Mouse (Mus musculus): ENCODE measurements around the gene Pcdh9. TPM values are rescaled to one million over a fixed set of nuclear protein-coding genes. Genes with fewer than 3 reads are reported as not detected.

The Pcdh9 gene
- not detected in 2 replicates for total RNA-seq (2014; fragmentation: Nextera tagmentation)
- 0.06 and 0.22 TPM in 2 replicates for total RNA-seq (2017)
- polyA plus RNA-seq (2012) = not detected in 2 replicates

DNA sequence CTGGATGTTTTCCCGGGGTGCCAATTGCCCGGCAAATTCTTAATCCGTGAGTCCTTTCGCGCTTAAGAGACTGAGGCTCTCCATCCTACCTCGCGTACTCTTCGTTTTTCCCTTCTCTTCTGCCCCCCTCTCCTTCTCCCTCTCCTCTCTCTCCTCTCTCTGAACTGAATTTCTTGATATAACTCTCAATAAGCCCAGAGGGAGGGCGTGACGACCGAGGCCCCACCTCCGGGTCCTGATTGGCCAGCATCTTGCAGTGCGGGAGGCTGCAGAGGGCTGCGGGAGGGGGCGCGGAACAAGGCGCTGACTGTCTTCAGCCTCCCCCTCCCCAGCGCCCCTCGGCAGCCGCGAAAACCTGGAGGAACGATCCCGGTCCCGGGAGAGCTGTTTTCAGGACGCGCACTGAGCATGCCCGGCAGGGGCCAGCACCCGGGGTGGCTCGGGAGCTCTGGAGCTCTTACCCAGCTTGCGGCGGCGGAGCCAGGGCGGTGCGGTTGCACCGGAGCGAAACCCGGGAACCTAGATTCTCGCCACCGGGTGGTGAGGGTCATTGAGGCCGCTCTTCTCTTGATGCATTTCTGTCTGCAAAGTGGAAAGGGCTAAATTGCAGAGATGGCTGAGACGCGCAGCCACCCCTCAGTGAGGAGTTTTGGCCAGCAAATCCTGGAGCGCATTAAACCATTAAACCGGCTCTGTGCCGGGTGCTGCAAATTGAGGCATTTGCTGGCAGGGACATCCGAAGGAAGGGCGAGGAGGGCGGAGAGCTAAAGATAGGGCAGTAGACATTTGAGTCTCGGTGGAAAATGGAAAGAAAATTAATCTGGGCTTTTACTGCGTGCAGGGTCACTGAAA, at the start of gene Pcdh9:
Gene Pcdh9, minus strand, starts transcription at position 161 of the 852 bp plus-strand sequence.
- Histone ChIP-seq H3K9me3 (replicated peaks) (peaks cover 42% of the 10 kb centered on the region), H3K4me1 (ENCODE audit: insufficient read depth, low read depth, low read length) (no peaks in the 10 kb centered on the region), H3K27me3 (ENCODE audit: insufficient read depth, low read length) (no peaks in the 10 kb centered on the region), H3K4me3 (ENCODE audit: low read depth, low read length) (no peak within 1 kb of the TSS), H3K36me3 (replicated peaks) (no peaks in the 10 kb centered on the region)
- DNase-seq (ENCODE audit: low spot score) = no peak
- ATAC-seq (ENCODE audit: extremely low read depth, insufficient number of reproducible peaks, low FRiP score, poor library complexity, severe bottlenecking) = no peak
- TF ChIP-seq CTCF (IDR thresholded peaks at IDR 0.05; ENCODE audit: low read depth, low read length) (no peak), TAL1 (conservative IDR thresholded peaks at IDR 0.05; ENCODE audit: low read depth, low read length) (no peak), GATA2 (IDR thresholded peaks at IDR 0.05; ENCODE audit: borderline replicate concordance, low read depth, low read length) (no peak), POLR2AphosphoS5 (IDR thresholded peaks at IDR 0.05; ENCODE audit: insufficient replicate concordance, low read depth, low read length) (no peak), GATA1 (IDR thresholded peaks at IDR 0.05; ENCODE audit: borderline replicate concordance, low read length) (no peak)

DNA sequence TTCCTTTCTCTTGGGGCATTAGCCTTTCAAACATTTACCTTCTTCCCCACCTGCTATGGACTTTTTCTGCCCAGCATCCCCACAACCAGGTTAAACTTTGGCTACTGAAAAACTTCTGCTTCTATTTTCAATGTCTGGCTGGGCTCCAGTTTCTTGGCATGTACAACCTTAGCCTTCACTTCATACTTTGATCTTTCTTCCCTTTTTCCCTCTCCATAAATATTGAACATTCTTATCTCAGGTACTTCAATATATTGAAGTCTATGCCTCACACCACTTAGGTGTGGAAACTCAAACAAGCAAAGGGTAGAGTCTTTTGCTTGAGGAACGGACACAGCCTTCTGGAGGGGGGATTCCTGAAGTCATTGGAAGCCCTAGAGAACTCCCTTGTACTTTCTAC, 16.4 kb upstream of the Pcdh9 start:
- no peak for ATAC-seq (ENCODE audit: extremely low read depth, insufficient number of reproducible peaks, low FRiP score, poor library complexity, severe bottlenecking)
- TF ChIP-seq GATA1 (IDR thresholded peaks at IDR 0.05; ENCODE audit: borderline replicate concordance, low read length) = no peak
- no peak for TF ChIP-seq TAL1 (conservative IDR thresholded peaks at IDR 0.05; ENCODE audit: low read depth, low read length)
- no peak for TF ChIP-seq CTCF (IDR thresholded peaks at IDR 0.05; ENCODE audit: low read depth, low read length)
- TF ChIP-seq GATA2 (IDR thresholded peaks at IDR 0.05; ENCODE audit: borderline replicate concordance, low read depth, low read length) = no peak
- no peak for TF ChIP-seq POLR2AphosphoS5 (IDR thresholded peaks at IDR 0.05; ENCODE audit: insufficient replicate concordance, low read depth, low read length)

DNA sequence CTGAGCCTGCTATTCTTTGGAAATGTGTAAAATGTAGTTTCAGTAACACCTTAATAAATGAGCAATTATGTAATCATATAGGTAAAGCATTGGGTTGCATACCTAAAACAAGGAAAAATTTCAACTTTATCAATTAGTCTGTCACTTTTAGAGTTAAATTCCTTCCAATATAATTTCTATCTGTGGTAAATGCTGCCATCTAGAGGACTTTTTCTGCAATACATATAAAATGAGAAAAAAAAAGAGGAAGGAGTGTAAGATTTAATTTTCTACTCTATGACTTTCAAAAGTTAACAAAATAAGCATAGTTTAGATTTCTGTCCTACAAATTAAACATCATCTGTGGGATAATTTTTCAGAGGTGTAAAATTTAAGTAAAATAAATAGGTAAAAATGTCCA, 8.1 kb upstream of the Pcdh9 start:
- DNase-seq (ENCODE audit: low spot score) = no peak
- ATAC-seq (ENCODE audit: extremely low read depth, insufficient number of reproducible peaks, low FRiP score, poor library complexity, severe bottlenecking) = no peak
- TF ChIP-seq GATA1 (IDR thresholded peaks at IDR 0.05; ENCODE audit: borderline replicate concordance, low read length) (no peak), POLR2AphosphoS5 (IDR thresholded peaks at IDR 0.05; ENCODE audit: insufficient replicate concordance, low read depth, low read length) (no peak), TAL1 (conservative IDR thresholded peaks at IDR 0.05; ENCODE audit: low read depth, low read length) (no peak), CTCF (IDR thresholded peaks at IDR 0.05; ENCODE audit: low read depth, low read length) (no peak), GATA2 (IDR thresholded peaks at IDR 0.05; ENCODE audit: borderline replicate concordance, low read depth, low read length) (no peak)

More for the DNA sequence above, 16.4 kb upstream of the Pcdh9 start:
- H3K36me3 ChIP-seq (replicated peaks) = no peaks in the 10 kb centered on the region
- DNase-seq (ENCODE audit: low spot score) = no peak
- no peak overlapping the region for H3K4me3 ChIP-seq (ENCODE audit: low read depth, low read length)
- no peaks in the 10 kb centered on the region for H3K27me3 ChIP-seq (ENCODE audit: insufficient read depth, low read length)
- H3K4me1 ChIP-seq (ENCODE audit: insufficient read depth, low read depth, low read length) = no peaks in the 10 kb centered on the region
- H3K9me3 ChIP-seq (replicated peaks) = peaks cover 8% of the 10 kb centered on the region

DNA sequence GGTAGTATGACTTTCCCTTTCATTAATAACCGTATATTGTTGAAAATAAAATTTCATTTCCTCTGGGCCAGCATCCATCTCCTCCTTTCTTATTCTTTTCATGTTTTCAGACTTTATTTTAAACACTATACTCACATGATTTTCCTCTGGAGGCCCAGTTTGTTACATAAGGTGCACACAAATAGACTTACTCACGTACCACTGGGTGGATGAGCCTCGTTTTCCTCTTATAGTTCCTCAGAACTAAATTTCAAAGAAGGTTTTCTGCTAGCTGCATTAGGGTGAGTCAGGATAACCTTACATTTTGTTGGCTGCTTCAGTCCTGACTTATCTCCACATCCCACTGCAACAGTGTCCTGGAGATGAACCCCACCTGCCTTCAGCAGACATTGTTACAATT, 4.7 kb upstream of the Pcdh9 start:
- no peak for DNase-seq (ENCODE audit: low spot score)
- Histone ChIP-seq H3K36me3 (replicated peaks) (no peaks in the 10 kb centered on the region), H3K4me3 (ENCODE audit: low read depth, low read length) (no peak overlapping the region), H3K27me3 (ENCODE audit: insufficient read depth, low read length) (no peaks in the 10 kb centered on the region), H3K9me3 (replicated peaks) (peaks cover 15% of the 10 kb centered on the region), H3K4me1 (ENCODE audit: insufficient read depth, low read depth, low read length) (no peaks in the 10 kb centered on the region)
- ATAC-seq (ENCODE audit: extremely low read depth, insufficient number of reproducible peaks, low FRiP score, poor library complexity, severe bottlenecking) = no peak
- TF ChIP-seq GATA2 (IDR thresholded peaks at IDR 0.05; ENCODE audit: borderline replicate concordance, low read depth, low read length) = no peak
- TF ChIP-seq POLR2AphosphoS5 (IDR thresholded peaks at IDR 0.05; ENCODE audit: insufficient replicate concordance, low read depth, low read length) = no peak
- no peak for TF ChIP-seq CTCF (IDR thresholded peaks at IDR 0.05; ENCODE audit: low read depth, low read length)
- no peak for TF ChIP-seq GATA1 (IDR thresholded peaks at IDR 0.05; ENCODE audit: borderline replicate concordance, low read length)
- no peak for TF ChIP-seq TAL1 (conservative IDR thresholded peaks at IDR 0.05; ENCODE audit: low read depth, low read length)

More for the DNA sequence above, 8.1 kb upstream of the Pcdh9 start:
- H3K9me3 ChIP-seq (replicated peaks) = no peaks in the 10 kb centered on the region
- no peaks in the 10 kb centered on the region for H3K4me1 ChIP-seq (ENCODE audit: insufficient read depth, low read depth, low read length)
- H3K4me3 ChIP-seq (ENCODE audit: low read depth, low read length) = no peak overlapping the region
- no peaks in the 10 kb centered on the region for H3K36me3 ChIP-seq (replicated peaks)
- H3K27me3 ChIP-seq (ENCODE audit: insufficient read depth, low read length) = no peaks in the 10 kb centered on the region

DNA sequence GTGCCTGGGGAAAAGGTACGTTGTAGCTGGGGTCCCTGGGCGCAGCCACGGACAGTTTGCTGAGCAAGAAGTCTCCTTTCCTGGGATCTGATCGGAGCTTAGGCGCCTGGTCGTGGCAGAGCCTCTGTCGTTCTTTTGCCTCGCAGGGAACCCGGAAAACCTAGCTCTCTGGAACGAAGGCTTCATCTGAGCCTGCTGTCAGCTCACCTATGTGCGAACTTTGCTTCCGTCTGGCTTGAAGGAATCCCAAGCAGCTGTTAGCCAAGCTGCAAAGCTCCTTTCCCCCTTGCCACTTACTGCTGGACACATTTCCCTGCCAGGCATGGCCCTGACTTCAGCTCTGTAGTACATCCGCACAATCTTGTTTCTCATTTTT, 880 bp upstream of the Pcdh9 start:
- H3K36me3 ChIP-seq (replicated peaks) = no peaks in the 10 kb centered on the region
- no peak overlapping the region for H3K4me3 ChIP-seq (ENCODE audit: low read depth, low read length)
- no peaks in the 10 kb centered on the region for H3K4me1 ChIP-seq (ENCODE audit: insufficient read depth, low read depth, low read length)
- H3K27me3 ChIP-seq (ENCODE audit: insufficient read depth, low read length) = no peaks in the 10 kb centered on the region
- TF ChIP-seq GATA2 (IDR thresholded peaks at IDR 0.05; ENCODE audit: borderline replicate concordance, low read depth, low read length) = no peak
- no peak for TF ChIP-seq TAL1 (conservative IDR thresholded peaks at IDR 0.05; ENCODE audit: low read depth, low read length)
- TF ChIP-seq GATA1 (IDR thresholded peaks at IDR 0.05; ENCODE audit: borderline replicate concordance, low read length) = no peak
- TF ChIP-seq CTCF (IDR thresholded peaks at IDR 0.05; ENCODE audit: low read depth, low read length) = no peak
- no peak for TF ChIP-seq POLR2AphosphoS5 (IDR thresholded peaks at IDR 0.05; ENCODE audit: insufficient replicate concordance, low read depth, low read length)
- ATAC-seq (ENCODE audit: extremely low read depth, insufficient number of reproducible peaks, low FRiP score, poor library complexity, severe bottlenecking) (no peak), DNase-seq (ENCODE audit: low spot score) (no peak)
- H3K9me3 ChIP-seq (replicated peaks) = peaks cover 37% of the 10 kb centered on the region

DNA sequence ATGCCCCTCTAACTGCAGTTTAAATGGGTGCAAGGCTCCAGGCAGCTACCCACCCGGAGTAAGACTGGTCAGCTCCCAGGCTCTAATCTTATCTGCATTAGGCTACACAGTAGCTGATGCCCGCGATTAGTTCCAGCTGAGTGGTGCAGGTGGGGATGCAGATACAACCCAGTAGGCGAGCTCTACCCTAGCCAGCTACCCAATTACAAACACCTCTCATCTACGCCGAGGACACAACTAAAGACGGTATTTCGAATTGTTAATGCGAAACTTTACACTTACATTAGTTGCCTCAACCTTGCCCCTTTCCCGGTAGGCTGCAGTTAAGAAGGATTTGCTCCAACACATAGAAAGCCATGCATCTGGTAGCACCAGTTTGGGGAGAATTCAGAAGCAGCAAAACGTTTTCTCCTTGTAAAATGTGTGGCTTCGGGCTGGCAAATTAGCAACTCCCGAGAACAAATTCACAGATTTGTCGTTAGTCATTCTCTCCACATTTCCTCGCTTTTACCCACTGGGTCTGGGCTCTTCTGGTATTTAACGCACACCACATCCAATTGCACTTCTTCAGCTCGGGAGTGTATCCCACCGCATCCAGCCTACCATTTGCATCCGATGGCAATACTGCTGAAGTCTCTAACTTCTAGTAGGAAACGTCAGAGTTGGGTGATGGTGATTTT, 500 bp downstream of the Pcdh9 start:
- TF ChIP-seq TAL1 (conservative IDR thresholded peaks at IDR 0.05; ENCODE audit: low read depth, low read length) (no peak), GATA2 (IDR thresholded peaks at IDR 0.05; ENCODE audit: borderline replicate concordance, low read depth, low read length) (no peak), CTCF (IDR thresholded peaks at IDR 0.05; ENCODE audit: low read depth, low read length) (no peak), POLR2AphosphoS5 (IDR thresholded peaks at IDR 0.05; ENCODE audit: insufficient replicate concordance, low read depth, low read length) (no peak), GATA1 (IDR thresholded peaks at IDR 0.05; ENCODE audit: borderline replicate concordance, low read length) (no peak)
- H3K36me3 ChIP-seq (replicated peaks) = no peaks in the 10 kb centered on the region
- H3K4me1 ChIP-seq (ENCODE audit: insufficient read depth, low read depth, low read length) = no peaks in the 10 kb centered on the region
- ATAC-seq (ENCODE audit: extremely low read depth, insufficient number of reproducible peaks, low FRiP score, poor library complexity, severe bottlenecking) = no peak
- no peak for DNase-seq (ENCODE audit: low spot score)
- no peak overlapping the region for H3K4me3 ChIP-seq (ENCODE audit: low read depth, low read length)
- H3K27me3 ChIP-seq (ENCODE audit: insufficient read depth, low read length) = no peaks in the 10 kb centered on the region
- H3K9me3 ChIP-seq (replicated peaks) = peaks cover 44% of the 10 kb centered on the region

All from G1E (cell line).